Mouse (Mus musculus): ENCODE data around the gene Gm15155. TPM values are rescaled to one million over a fixed set of nuclear protein-coding genes. Genes with fewer than 3 reads are reported as not detected.

The Gm15155 gene
- polyA plus RNA-seq, 2 experiments = not detected

- no peak for ATAC-seq (ENCODE audit: low FRiP score, low read depth)
- no peak for TF ChIP-seq POLR2A (IDR thresholded peaks at IDR 0.05; ENCODE audit: borderline replicate concordance, extremely low read depth, insufficient read depth, insufficient read length)
- no peaks in the 10 kb centered on the region for H3K9me3 ChIP-seq (ENCODE audit: control insufficient read depth, low read length)
- H3K4me2 ChIP-seq (replicated peaks; ENCODE audit: low read depth, low read length, severe bottlenecking) = no peak overlapping the region
- H3K4me3 ChIP-seq (replicated peaks; ENCODE audit: low read length) = no peak overlapping the region
- no peaks in the 10 kb centered on the region for H3K4me1 ChIP-seq (ENCODE audit: control insufficient read depth, insufficient read depth, low read length)
- H3K9ac ChIP-seq (ENCODE audit: low read depth, low read length, severe bottlenecking) = no peak overlapping the region
- H3K36me3 ChIP-seq (ENCODE audit: control insufficient read depth, insufficient read depth, low read length) = no peaks in the 10 kb centered on the region
- H3K27me3 ChIP-seq (ENCODE audit: control insufficient read depth, insufficient read depth, low read length) = no peaks in the 10 kb centered on the region
- no peak for DNase-seq (ENCODE audit: low spot score)
- no peak overlapping the region for H3K27ac ChIP-seq (replicated peaks; ENCODE audit: low read depth, low read length)
Measured at GRCm38 (mm10) chrX:155596390-155596789, 28.2 kb upstream of the Gm15155 start.

- Histone ChIP-seq H3K27me3 (ENCODE audit: control insufficient read depth, insufficient read depth, low read length) (no peaks in the 10 kb centered on the region), H3K9me3 (ENCODE audit: control insufficient read depth, low read length) (no peaks in the 10 kb centered on the region), H3K9ac (ENCODE audit: low read depth, low read length, severe bottlenecking) (no peak overlapping the region), H3K36me3 (ENCODE audit: control insufficient read depth, insufficient read depth, low read length) (no peaks in the 10 kb centered on the region), H3K4me3 (replicated peaks; ENCODE audit: low read length) (no peak overlapping the region), H3K4me1 (ENCODE audit: control insufficient read depth, insufficient read depth, low read length) (no peaks in the 10 kb centered on the region), H3K27ac (replicated peaks; ENCODE audit: low read depth, low read length) (no peak overlapping the region), H3K4me2 (replicated peaks; ENCODE audit: low read depth, low read length, severe bottlenecking) (no peak overlapping the region)
- 81% methylated on average over 2 of the region's 2 CpGs for WGBS
- no peak for DNase-seq (ENCODE audit: low spot score)
- ATAC-seq (ENCODE audit: low FRiP score, low read depth) = no peak
- no peak for TF ChIP-seq POLR2A (IDR thresholded peaks at IDR 0.05; ENCODE audit: borderline replicate concordance, extremely low read depth, insufficient read depth, insufficient read length)
Measured at GRCm38 (mm10) chrX:155601196-155601595, 23.3 kb upstream of the Gm15155 start.

GRCm38 (mm10) chrX:155622527-155622926 lies 2.0 kb upstream of the Gm15155 start:
- no peak overlapping the region for H3K27ac ChIP-seq (replicated peaks; ENCODE audit: low read depth, low read length)
- peak overlapping the region; percentile 84 for H3K4me2 ChIP-seq (replicated peaks; ENCODE audit: low read depth, low read length, severe bottlenecking)
- ATAC-seq (ENCODE audit: low FRiP score, low read depth) (no peak), DNase-seq (ENCODE audit: low spot score) (no peak)
- no peaks in the 10 kb centered on the region for H3K9me3 ChIP-seq (ENCODE audit: control insufficient read depth, low read length)
- H3K4me3 ChIP-seq (replicated peaks; ENCODE audit: low read length) = peak overlapping the region; percentile 43
- WGBS = 25% methylated on average over 24 of the region's 24 CpGs
- peaks cover 48% of the 10 kb centered on the region for H3K27me3 ChIP-seq (ENCODE audit: control insufficient read depth, insufficient read depth, low read length)
- no peak for TF ChIP-seq POLR2A (IDR thresholded peaks at IDR 0.05; ENCODE audit: borderline replicate concordance, extremely low read depth, insufficient read depth, insufficient read length)
- H3K9ac ChIP-seq (ENCODE audit: low read depth, low read length, severe bottlenecking) = peak overlapping the region; percentile 16; the same call in 1 of the 2 replicates
- H3K4me1 ChIP-seq (ENCODE audit: control insufficient read depth, insufficient read depth, low read length) = no peaks in the 10 kb centered on the region
- no peaks in the 10 kb centered on the region for H3K36me3 ChIP-seq (ENCODE audit: control insufficient read depth, insufficient read depth, low read length)

GRCm38 (mm10) chrX:155622961-155623599 lies 1.5 kb upstream of the Gm15155 start:
- H3K9ac ChIP-seq (ENCODE audit: low read depth, low read length, severe bottlenecking) = peak overlapping the region; percentile 16; the same call in 1 of the 2 replicates
- no peaks in the 10 kb centered on the region for H3K9me3 ChIP-seq (ENCODE audit: control insufficient read depth, low read length)
- no peaks in the 10 kb centered on the region for H3K4me1 ChIP-seq (ENCODE audit: control insufficient read depth, insufficient read depth, low read length)
- peaks cover 48% of the 10 kb centered on the region for H3K27me3 ChIP-seq (ENCODE audit: control insufficient read depth, insufficient read depth, low read length)
- no peaks in the 10 kb centered on the region for H3K36me3 ChIP-seq (ENCODE audit: control insufficient read depth, insufficient read depth, low read length)
- peak overlapping the region; percentile 84 for H3K4me2 ChIP-seq (replicated peaks; ENCODE audit: low read depth, low read length, severe bottlenecking)
- no peak overlapping the region for H3K27ac ChIP-seq (replicated peaks; ENCODE audit: low read depth, low read length)
- TF ChIP-seq POLR2A (IDR thresholded peaks at IDR 0.05; ENCODE audit: borderline replicate concordance, extremely low read depth, insufficient read depth, insufficient read length) = no peak
- ATAC-seq (ENCODE audit: low FRiP score, low read depth) = 0 out of 2 replicates have a peak, but pooled peaks have one; percentile 26
- no peak for DNase-seq (ENCODE audit: low spot score)
- H3K4me3 ChIP-seq (replicated peaks; ENCODE audit: low read length) = peak overlapping the region; percentile 43
- 27% methylated on average over 15 of the region's 69 CpGs for WGBS

- no peak within 1 kb of the TSS for H3K27ac ChIP-seq (replicated peaks; ENCODE audit: low read depth, low read length)
- H3K36me3 ChIP-seq (ENCODE audit: control insufficient read depth, insufficient read depth, low read length) = no peaks in the 10 kb centered on the region
- DNase-seq (ENCODE audit: low spot score) = no peak
- H3K4me3 ChIP-seq (replicated peaks; ENCODE audit: low read length) = peak within 1 kb of the TSS; percentile 43
- no peak for TF ChIP-seq POLR2A (IDR thresholded peaks at IDR 0.05; ENCODE audit: borderline replicate concordance, extremely low read depth, insufficient read depth, insufficient read length)
- peak within 1 kb of the TSS; percentile 84 for H3K4me2 ChIP-seq (replicated peaks; ENCODE audit: low read depth, low read length, severe bottlenecking)
- no peak for ATAC-seq (ENCODE audit: low FRiP score, low read depth)
- WGBS = 20% methylated on average over 28 of the region's 34 CpGs
- H3K27me3 ChIP-seq (ENCODE audit: control insufficient read depth, insufficient read depth, low read length) = peaks cover 48% of the 10 kb centered on the region
- no peaks in the 10 kb centered on the region for H3K9me3 ChIP-seq (ENCODE audit: control insufficient read depth, low read length)
- no peaks in the 10 kb centered on the region for H3K4me1 ChIP-seq (ENCODE audit: control insufficient read depth, insufficient read depth, low read length)
- peak within 1 kb of the TSS; percentile 16; the same call in 1 of the 2 replicates for H3K9ac ChIP-seq (ENCODE audit: low read depth, low read length, severe bottlenecking)
Measured at GRCm38 (mm10) chrX:155623701-155624281, 750 bp upstream of the Gm15155 start, which contains the start of gene Ptchd1. Ptchd1 (minus strand) TSS chrX:155623814.

All from limb, embryonic 14.5 days (tissue).